Mouse (Mus musculus) lung, adult 2 months (tissue): ENCODE measurements around the gene Vwc2.

Experiments
- CTCF ChIP-seq: fragments of 200-500 bp; IDR thresholded peaks from 2 replicates; pipeline ENCODE4 v1.5.1; 2011; ENCODE audit warnings: mild to moderate bottlenecking, low read length, control low read depth; ENCODE audit not compliant: insufficient read depth
- POLR2A ChIP-seq: fragments of 200-500 bp; IDR thresholded peaks from 2 replicates; pipeline ENCODE4 v1.6.1; 2011; ENCODE audit warnings: low read depth, mild to moderate bottlenecking, control low read depth, low read length, borderline replicate concordance; ENCODE audit errors: extremely low read depth

GRCm38 (mm10) chr11:11114234-11115030 lies 409 bp downstream of the Vwc2 start:
- TF ChIP-seq POLR2A = no peak
- no peak for TF ChIP-seq CTCF
